Mouse (Mus musculus): ENCODE data around the gene Cacng7.
"Not testable (repeated sequence)": the region's sequence is repeated elsewhere in the genome, so short reads cannot be mapped to it uniquely, and the experiment has no call there.

The Cacng7 gene

DNA sequence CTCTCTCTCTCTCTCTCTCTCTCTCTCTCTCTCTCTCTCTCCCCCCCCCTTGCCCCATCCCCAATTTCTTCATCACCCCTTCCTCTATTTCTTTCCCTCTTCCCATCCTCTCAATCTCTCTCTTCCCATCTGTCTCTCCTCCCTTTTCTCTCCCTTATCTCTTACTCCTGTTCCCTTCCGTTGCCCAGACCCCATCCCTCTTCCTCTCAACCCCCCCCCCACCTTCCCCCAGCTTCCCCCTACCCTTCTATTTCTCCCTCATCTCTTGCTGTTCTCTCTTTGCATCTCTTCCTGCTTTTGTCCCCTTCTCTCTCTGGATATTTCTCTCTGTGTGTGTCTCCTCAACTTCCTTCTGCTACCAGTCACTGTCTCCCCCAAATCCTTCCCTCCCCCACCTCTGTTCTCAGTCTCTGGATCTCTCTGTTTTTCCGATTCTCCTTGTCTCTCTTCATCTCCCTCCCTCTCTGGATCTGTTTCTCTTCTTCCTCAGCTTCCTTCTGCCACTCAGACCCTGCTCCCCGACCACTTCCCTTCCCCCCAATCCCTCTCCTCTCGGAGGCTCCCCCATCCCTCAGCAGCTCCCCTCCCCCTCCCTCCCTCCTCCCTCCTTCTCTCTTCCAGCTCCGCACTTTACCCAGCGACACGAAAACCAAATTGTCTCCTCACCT, 57.8 kb downstream of the Cacng7 start, which contains the start of gene Cacng8:
Gene Cacng8 (plus strand): TSS at position 271 of the 668 bp plus-strand sequence.
- no peak for DNase-seq

DNA sequence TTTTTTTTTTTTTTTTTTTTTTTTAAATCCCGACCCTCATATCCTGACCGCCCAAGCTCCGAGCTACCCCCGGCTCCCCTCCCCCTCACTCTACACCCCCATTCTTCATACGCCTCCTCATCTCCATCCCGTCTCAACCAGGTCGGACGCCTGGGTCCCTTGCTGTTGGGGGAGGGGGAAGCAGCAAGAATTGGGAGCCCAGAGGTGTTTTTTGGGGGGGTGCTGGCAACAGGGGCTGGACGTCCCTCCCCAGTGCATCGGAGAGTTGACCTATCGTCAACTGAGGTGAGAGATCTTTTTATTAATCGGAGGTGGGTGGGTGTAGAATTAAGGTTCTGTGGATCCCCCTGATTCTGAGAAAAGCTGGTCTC, 58.3 kb downstream of the Cacng7 start:
- DNase-seq = no peak

DNA sequence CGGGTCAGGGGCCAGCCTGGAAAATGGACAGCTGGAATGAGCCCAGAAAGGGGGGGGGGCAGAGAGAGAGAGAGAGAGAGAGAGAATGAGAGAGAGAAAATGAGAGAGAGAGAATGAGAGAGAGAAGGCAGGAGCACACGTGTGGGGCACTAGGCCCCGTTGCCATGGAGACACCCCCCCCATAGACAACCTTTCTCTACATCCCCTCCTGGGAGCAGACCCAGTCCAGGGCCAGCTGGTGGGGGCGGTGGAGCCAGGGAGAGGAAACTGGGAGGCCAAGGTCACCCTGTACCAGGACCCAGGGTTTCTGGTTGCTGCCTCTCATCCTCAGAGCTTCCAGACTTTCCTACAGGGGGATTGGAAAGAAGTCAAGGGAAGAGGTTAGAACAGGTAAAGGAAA, 59.1 kb downstream of the Cacng7 start:
- DNase-seq = no peak

DNA sequence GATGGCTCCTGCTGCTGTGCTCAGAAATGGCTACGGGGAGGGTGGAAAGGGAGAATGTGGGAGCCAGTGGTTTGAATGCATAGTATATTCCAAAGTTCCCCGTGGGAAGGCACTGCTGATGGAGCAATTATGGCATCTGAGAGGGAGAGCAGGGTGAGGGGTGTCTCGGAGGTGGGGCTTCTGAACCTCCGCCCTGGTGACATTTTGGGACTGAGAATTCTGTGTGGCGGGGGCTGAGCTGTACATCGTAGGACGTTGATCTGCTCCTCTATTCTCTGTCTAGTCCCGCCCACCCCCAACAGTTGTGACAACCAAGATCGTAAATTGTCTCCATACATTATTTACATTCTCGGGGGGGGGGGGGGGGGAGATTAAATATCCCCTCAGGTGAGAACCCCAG, 64.6 kb downstream of the Cacng7 start:
- DNase-seq = no peak

DNA sequence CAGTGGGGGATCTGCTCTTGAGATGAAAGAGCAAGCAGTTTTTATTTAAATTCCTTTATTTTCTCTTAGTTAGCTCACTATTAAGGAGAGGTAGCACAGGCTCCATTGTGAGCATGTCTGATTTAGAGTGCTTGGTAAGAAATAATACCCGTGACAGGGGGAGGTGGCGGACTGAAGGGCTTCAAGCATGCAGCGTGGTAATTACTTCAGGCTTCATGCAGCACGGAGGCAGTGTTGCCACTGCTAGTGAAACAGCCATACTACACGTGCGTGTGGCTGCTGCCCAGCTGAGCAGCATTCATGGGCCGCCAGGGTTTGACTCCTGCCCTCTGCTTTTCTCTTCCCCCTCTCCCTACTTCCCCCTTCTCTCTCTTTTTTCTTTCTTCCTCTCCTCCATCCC, 65.0 kb downstream of the Cacng7 start:
- no peak for DNase-seq

DNA sequence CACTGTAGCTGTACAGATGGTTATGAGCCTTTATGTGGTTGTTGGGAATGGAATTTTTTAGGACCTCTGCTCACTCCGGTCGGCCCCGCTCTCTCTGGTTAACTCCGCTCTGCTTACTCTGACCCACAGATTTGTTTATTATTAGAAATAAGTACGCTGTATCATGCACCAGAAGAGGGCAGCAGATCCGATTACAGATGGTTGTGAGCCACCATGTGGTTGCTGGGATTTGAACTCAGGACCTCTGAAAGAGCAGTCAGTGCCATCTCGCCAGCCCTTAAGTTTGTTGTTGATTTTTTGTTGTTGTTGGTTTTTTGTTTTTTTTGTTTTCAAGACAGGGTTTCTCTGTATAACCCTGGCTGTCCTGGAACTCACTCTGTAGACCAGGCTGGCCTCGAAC, 65.6 kb downstream of the Cacng7 start:
- DNase-seq = not testable (repeated sequence)

DNA sequence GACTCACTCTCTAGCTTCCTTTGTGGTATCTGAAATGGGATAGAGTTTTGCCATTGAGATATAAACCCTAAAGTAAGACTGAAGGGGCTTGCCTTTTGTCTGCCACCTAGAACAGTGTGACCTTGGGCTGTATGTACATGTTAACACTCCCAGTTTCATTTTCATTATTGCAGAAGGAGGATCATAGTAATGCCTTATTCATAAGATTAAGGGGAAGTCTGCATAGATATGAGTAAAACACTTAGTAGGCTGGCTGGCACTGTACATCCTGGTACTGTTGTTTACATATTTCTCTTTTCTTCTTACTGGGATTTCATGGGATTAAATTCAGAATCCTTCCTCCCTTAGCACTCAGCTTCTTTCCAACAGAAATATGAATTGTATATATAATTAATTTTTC, 67.2 kb downstream of the Cacng7 start:
- no peak for DNase-seq

DNA sequence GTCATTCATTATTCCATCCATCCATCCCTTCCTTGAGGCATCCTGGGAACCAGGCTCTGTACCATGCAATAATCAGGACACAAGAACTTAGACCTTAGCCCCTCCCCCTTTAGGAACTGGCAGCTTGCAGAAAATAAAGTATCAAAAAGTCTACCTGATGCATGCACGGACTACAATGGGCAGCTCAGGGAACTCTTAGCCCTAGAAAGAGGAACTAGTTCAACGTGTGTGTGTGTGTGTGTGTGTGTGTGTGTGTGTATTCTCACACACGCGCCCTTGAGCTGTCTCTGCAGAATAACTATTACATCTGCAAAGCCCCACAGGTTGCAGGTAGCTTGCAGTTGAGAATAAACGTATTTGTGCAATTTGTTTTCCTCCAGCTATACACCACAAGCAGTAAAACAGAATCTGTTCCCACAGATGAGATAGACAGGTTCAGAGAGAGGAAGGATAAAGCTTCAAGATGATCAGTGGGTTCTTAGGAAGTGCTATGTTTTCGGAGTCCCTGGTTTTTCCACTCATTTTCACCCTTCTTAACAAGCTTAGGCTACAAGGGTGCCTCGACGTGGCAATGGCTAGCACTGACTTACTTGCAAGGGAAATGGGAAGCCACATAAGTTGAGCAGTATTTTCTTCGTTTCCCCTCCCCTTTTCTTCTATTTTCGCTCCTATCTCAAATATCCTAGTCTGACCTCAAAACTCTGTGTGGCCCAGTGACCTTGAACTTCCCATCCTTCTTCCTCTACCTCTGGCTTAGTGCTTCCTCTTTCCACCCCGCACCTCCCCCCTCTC, 77.2 kb downstream of the Cacng7 start:
- DNase-seq = no peak

DNA sequence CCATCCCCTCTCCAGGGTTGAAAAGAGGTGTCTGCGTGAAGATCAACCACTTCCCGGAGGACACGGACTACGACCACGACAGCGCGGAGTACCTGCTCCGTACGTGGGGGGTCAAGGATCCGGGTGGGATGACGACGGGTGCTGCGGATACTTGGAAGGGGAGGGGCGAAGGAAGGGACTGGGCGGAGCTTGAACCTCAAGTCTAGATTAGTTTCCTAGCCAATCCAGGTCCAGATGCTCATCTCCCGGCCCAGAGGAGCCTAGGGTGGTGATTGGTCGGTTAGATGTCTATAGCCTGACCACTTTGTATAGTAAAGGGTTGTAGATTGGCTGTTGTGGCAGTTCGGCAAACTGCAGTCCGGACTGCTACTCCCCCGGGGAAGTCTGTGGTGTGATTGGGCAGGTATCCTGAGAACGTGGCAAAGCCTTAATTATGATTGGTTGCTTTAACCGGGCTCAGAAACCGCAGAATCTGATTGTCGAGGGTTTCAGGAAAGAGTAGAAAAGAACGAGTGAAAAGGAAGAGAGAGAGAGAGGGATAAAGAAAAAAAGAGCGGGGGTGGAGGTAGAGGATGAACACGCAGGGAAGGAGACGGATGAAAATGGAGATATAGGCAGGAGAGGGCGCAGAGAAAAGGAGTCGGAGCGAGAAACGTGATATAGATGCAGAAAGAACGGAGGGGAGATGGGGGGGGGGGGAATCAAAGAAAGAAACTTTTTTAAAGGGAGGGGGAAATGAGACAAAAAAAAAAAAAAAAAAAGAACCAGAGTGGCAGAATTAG, 78.6 kb downstream of the Cacng7 start:
- DNase-seq = peak; percentile 43

DNA sequence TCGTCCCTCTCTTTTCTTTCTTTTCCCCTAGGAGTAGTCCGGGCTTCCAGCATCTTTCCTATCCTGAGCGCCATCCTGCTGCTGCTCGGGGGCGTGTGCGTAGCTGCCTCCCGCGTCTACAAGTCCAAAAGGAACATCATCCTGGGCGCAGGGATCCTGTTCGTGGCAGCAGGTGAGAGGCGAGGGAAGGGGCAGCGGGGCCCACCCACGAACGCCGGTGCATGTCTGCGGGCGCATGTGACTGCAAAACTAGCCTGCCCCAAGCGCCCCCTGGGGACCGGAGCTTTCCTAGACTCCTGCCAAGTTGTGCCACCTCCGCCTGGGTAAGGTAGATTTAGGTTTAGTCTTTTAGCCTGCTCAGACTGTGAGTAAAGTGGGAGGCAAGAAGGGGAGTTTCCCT, 79.3 kb downstream of the Cacng7 start:
- DNase-seq = no peak

DNA sequence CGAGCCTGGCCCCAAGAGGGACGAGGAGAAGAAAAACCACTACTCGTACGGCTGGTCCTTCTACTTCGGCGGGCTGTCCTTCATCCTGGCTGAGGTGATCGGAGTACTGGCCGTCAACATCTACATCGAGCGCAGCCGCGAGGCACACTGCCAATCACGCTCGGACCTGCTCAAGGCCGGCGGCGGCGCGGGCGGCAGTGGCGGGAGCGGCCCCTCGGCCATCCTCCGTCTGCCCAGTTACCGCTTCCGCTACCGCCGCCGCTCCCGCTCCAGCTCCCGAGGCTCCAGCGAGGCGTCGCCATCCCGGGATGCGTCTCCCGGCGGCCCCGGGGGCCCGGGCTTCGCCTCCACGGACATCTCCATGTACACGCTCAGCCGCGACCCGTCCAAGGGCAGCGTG, 82.1 kb downstream of the Cacng7 start:
- no peak for DNase-seq

DNA sequence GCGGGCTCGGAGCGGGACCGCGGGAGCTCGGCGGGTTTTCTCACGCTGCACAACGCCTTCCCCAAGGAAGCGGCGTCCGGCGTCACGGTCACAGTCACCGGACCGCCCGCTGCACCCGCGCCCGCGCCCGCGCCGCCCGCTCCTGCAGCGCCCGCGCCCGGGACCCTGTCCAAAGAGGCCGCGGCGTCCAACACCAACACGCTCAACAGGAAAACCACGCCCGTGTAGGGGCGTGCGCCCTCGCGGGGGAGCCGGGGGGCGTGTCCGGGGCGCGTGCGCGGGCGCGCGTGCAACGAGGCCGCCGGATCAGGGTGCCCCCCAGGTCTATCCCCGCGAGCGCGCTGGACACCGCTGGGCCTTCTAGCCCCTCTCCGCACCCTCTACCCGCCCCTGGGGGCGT, 82.6 kb downstream of the Cacng7 start:
- DNase-seq = no peak
